In the genomic region with DNA sequence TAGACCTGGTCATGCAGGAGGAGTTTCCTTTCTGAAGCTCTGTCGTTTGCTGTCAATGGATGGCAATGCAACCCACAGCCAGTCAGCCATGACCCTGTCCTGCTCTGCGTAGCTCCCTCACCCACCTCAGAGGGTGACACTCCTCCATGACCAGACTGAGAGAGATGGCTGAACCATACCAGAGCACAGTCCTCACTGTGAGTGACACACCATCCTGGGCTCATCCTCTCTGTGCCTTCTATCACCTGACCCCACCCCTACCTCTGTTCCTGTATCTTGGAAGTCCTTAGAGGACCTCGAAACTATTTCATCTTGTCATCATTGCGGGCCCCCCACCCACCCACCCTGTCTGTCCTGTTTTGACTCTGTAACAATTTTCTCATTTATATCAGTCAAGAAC, we compare ENCODE assay signal across 24 mouse cellular contexts.
DNase-seq lines count a peak whose midpoint lies in the region; ATAC-seq lines count a peak whose summit lies in the region.
"Had no signal": no experiment of that assay in that cellular context is flagged by ENCODE, and none has a peak within 500 bp of the region (broad histone marks: within the 10 kb centered on the region; RNA-seq: fewer than 3 reads in every experiment).

No protein-coding gene starts in this region.

- DNase-seq in embryonic facial prominence, embryonic 10.5 days (ENCODE audit: low spot score), result no peak
- DNase-seq in lung, postnatal 14 days, result no peak
- no peak for DNase-seq in cerebellum, adult 8-10 months
- DNase-seq: adrenal gland, postnatal 10 days; B cell, adult 2 months; cerebellum, adult 11-12 months; cerebellum, adult 9-11 months; cerebellum, postnatal 36 days; gastrocnemius, postnatal 14 days; heart, adult 2 months; heart, postnatal 14 days had no signal

- 0 out of 2 replicates have a peak, but pooled peaks have one; percentile 43 for ATAC-seq in embryonic facial prominence, embryonic 13.5 days (ENCODE audit: insufficient number of reproducible peaks, insufficient read depth, low FRiP score, low TSS enrichment, low read depth)
- ATAC-seq in lung, embryonic 15.5 days (ENCODE audit: borderline replicate concordance, extremely low read depth, low FRiP score, low TSS enrichment), result 0 out of 2 replicates have a peak, but pooled peaks have one; percentile 42
- peak; percentile 63 for ATAC-seq in liver, embryonic 16.5 days (ENCODE audit: low read depth)
- ATAC-seq: CD4-positive, CD25-positive, alpha-beta regulatory T cell, adult 4 months; forebrain, embryonic 16.5 days had no signal

- no peaks in the 10 kb centered on the region for H3K36me3 ChIP-seq in embryonic facial prominence, embryonic 13.5 days
- H3K36me3 ChIP-seq in embryonic facial prominence, embryonic 10.5 days (replicated peaks), result no peaks in the 10 kb centered on the region
- H3K36me3 ChIP-seq in lung, embryonic 15.5 days, result no peaks in the 10 kb centered on the region
- peaks cover 90% of the 10 kb centered on the region for H3K36me3 ChIP-seq in erythroblast, embryonic 14.5 days (ENCODE audit: control insufficient read depth)
- H3K36me3 ChIP-seq in liver, embryonic 16.5 days (ENCODE audit: control insufficient read depth, insufficient read depth), result no peaks in the 10 kb centered on the region
- H3K36me3 ChIP-seq: embryonic facial prominence, embryonic 15.5 days; forebrain, embryonic 12.5 days; G1E; heart, embryonic 15.5 days; hindbrain, embryonic 10.5 days had no signal

- no peaks in the 10 kb centered on the region for H3K4me1 ChIP-seq in embryonic facial prominence, embryonic 13.5 days
- peaks cover 6% of the 10 kb centered on the region; the same call in 1 of the 2 replicates for H3K4me1 ChIP-seq in embryonic facial prominence, embryonic 10.5 days
- no peaks in the 10 kb centered on the region for H3K4me1 ChIP-seq in lung, embryonic 15.5 days
- H3K4me1 ChIP-seq in erythroblast, embryonic 14.5 days (ENCODE audit: control insufficient read depth), result peaks cover 69% of the 10 kb centered on the region
- H3K4me1 ChIP-seq in liver, embryonic 16.5 days (ENCODE audit: control insufficient read depth, low read depth, low read length), result no peaks in the 10 kb centered on the region
- H3K4me1 ChIP-seq: embryonic facial prominence, embryonic 15.5 days; forebrain, embryonic 12.5 days; heart, embryonic 15.5 days had no signal

- H3K9me3 ChIP-seq in embryonic facial prominence, embryonic 13.5 days, result no peaks in the 10 kb centered on the region
- no peaks in the 10 kb centered on the region for H3K9me3 ChIP-seq in embryonic facial prominence, embryonic 10.5 days
- no peaks in the 10 kb centered on the region for H3K9me3 ChIP-seq in lung, embryonic 15.5 days
- H3K9me3 ChIP-seq in erythroblast, embryonic 14.5 days (ENCODE audit: control insufficient read depth, low read length), result no peaks in the 10 kb centered on the region
- no peaks in the 10 kb centered on the region for H3K9me3 ChIP-seq in liver, embryonic 16.5 days (replicated peaks; ENCODE audit: control insufficient read depth, low read length)
- H3K9me3 ChIP-seq: embryonic facial prominence, embryonic 15.5 days; forebrain, embryonic 12.5 days; G1E; heart, embryonic 15.5 days; hindbrain, embryonic 10.5 days had no signal

- 76% methylated on average over 4 of the region's 4 CpGs for WGBS in embryonic facial prominence, embryonic 13.5 days
- 82% methylated on average over 4 of the region's 4 CpGs for WGBS in embryonic facial prominence, embryonic 10.5 days
- 80% methylated on average over 4 of the region's 4 CpGs for WGBS in lung, embryonic 15.5 days
- 57% methylated on average over 4 of the region's 4 CpGs for WGBS in liver, embryonic 16.5 days (ENCODE audit: insufficient replicate concordance)

- H3K4me2 ChIP-seq in embryonic facial prominence, embryonic 13.5 days, result no peak overlapping the region
- no peak overlapping the region for H3K4me2 ChIP-seq in lung, embryonic 15.5 days
- no peak overlapping the region for H3K4me2 ChIP-seq in liver, embryonic 16.5 days (ENCODE audit: low read depth, low read length)
- H3K4me2 ChIP-seq: embryonic facial prominence, embryonic 15.5 days; forebrain, embryonic 12.5 days; heart, embryonic 11.5 days; heart, embryonic 15.5 days; hindbrain, embryonic 14.5 days had no signal

- H3K27ac ChIP-seq in embryonic facial prominence, embryonic 13.5 days, result no peak overlapping the region
- no peak overlapping the region for H3K27ac ChIP-seq in embryonic facial prominence, embryonic 10.5 days (replicated peaks)
- no peak overlapping the region for H3K27ac ChIP-seq in lung, embryonic 15.5 days
- no peak overlapping the region for H3K27ac ChIP-seq in liver, embryonic 16.5 days (ENCODE audit: low read length)
- H3K27ac ChIP-seq: embryonic facial prominence, embryonic 15.5 days; forebrain, embryonic 12.5 days; heart, adult 2 months; heart, embryonic 15.5 days; hindbrain, embryonic 10.5 days; hindbrain, embryonic 14.5 days had no signal

- H3K27me3 ChIP-seq in embryonic facial prominence, embryonic 13.5 days, result no peaks in the 10 kb centered on the region
- no peaks in the 10 kb centered on the region for H3K27me3 ChIP-seq in embryonic facial prominence, embryonic 10.5 days (replicated peaks; ENCODE audit: low read depth, poor library complexity, severe bottlenecking)
- no peaks in the 10 kb centered on the region for H3K27me3 ChIP-seq in lung, embryonic 15.5 days
- no peaks in the 10 kb centered on the region for H3K27me3 ChIP-seq in erythroblast, embryonic 14.5 days (ENCODE audit: control insufficient read depth)
- no peaks in the 10 kb centered on the region for H3K27me3 ChIP-seq in liver, embryonic 16.5 days (ENCODE audit: control insufficient read depth, insufficient read depth, low read depth, low read length)
- H3K27me3 ChIP-seq: embryonic facial prominence, embryonic 15.5 days; forebrain, embryonic 12.5 days; heart, embryonic 15.5 days had no signal

- no peak overlapping the region for H3K9ac ChIP-seq in embryonic facial prominence, embryonic 13.5 days
- no peak overlapping the region for H3K9ac ChIP-seq in lung, embryonic 15.5 days
- no peak overlapping the region for H3K9ac ChIP-seq in liver, embryonic 16.5 days (ENCODE audit: low read depth, low read length)
- H3K9ac ChIP-seq: embryonic facial prominence, embryonic 15.5 days; forebrain, embryonic 12.5 days; heart, embryonic 15.5 days; hindbrain, embryonic 14.5 days had no signal

- H3K4me3 ChIP-seq in embryonic facial prominence, embryonic 13.5 days, result no peak overlapping the region
- H3K4me3 ChIP-seq in embryonic facial prominence, embryonic 10.5 days, result no peak overlapping the region
- no peak overlapping the region for H3K4me3 ChIP-seq in lung, embryonic 15.5 days
- peak overlapping the region; percentile 48 for H3K4me3 ChIP-seq in erythroblast, embryonic 14.5 days (replicated peaks)
- H3K4me3 ChIP-seq in liver, embryonic 16.5 days (ENCODE audit: low read depth, low read length), result no peak overlapping the region
- H3K4me3 ChIP-seq: embryonic facial prominence, embryonic 15.5 days; forebrain, embryonic 12.5 days; heart, adult 2 months; heart, embryonic 15.5 days; hindbrain, embryonic 10.5 days had no signal
